Mouse (Mus musculus) bone marrow, adult 2 months (tissue): ENCODE measurements at regions not wholly inside any gene's neighbourhood (a gene's known extent, or its start where the extent isn't known, plus 50 kb on each side); places are given as distances from the start of the nearest gene placed in this dataset.

Source experiments
- H3K27ac ChIP-seq: fragments of 200-500 bp; 2 replicates; pipeline ENCODE4 v1.5.1; 2012; ENCODE audit warnings: low read depth, mild to moderate bottlenecking, control low read depth, inconsistent platforms, low read length; ENCODE audit not compliant: control insufficient read depth, poor library complexity, insufficient read depth
- H3K4me1 ChIP-seq: fragments of 200-500 bp; 2 replicates; pipeline ENCODE4 v1.6.1; 2011; ENCODE audit warnings: low read length; ENCODE audit not compliant: control insufficient read depth, insufficient read depth
- H3K4me3 ChIP-seq: fragments of 200-500 bp; replicated peaks from 2 replicates; pipeline ENCODE3; 2011; ENCODE audit warnings: mild to moderate bottlenecking, low read depth, low read length, control low read depth; ENCODE audit not compliant: control insufficient read depth
- CTCF ChIP-seq: fragments of 200-500 bp; IDR thresholded peaks from 2 replicates; pipeline ENCODE4 v1.5.1; 2011; ENCODE audit warnings: low read length, control low read depth; ENCODE audit not compliant: control insufficient read depth, insufficient read depth
- POLR2A ChIP-seq: fragments of 200-500 bp; IDR thresholded peaks from 2 replicates; pipeline ENCODE4 v1.6.1; 2011; ENCODE audit warnings: low read depth, mild to moderate bottlenecking, control low read depth, low read length, borderline replicate concordance; ENCODE audit not compliant: control insufficient read depth
- WGBS: fragments of 180-500 bp; shearing (Covaris S2); methylation state at CpG from one replicate; pipeline ENCODE4 v1.1.7; 2018; 5-methylcytosine and 5-hydroxymethylcytosine counted together

GRCm38 (mm10) chr7:136745412-136745811, 149.0 kb upstream of the Mgmt start:
- Histone ChIP-seq H3K4me3 (no peak overlapping the region), H3K27ac (no peak overlapping the region), H3K4me1 (no peaks in the 10 kb centered on the region)
- no peak for TF ChIP-seq POLR2A
- no peak for TF ChIP-seq CTCF
- WGBS, result 81% methylated on average over 8 of the region's 8 CpGs

- TF ChIP-seq POLR2A (no peak), CTCF (no peak)
- no peak overlapping the region for H3K27ac ChIP-seq
- no peaks in the 10 kb centered on the region for H3K4me1 ChIP-seq
- whole genome bisulfite sequencing, result 77% methylated on average over 4 of the region's 4 CpGs
- H3K4me3 ChIP-seq, result no peak overlapping the region
Observed at GRCm38 (mm10) chr7:136751477-136751876, 142.9 kb upstream of the Mgmt start.

DNA sequence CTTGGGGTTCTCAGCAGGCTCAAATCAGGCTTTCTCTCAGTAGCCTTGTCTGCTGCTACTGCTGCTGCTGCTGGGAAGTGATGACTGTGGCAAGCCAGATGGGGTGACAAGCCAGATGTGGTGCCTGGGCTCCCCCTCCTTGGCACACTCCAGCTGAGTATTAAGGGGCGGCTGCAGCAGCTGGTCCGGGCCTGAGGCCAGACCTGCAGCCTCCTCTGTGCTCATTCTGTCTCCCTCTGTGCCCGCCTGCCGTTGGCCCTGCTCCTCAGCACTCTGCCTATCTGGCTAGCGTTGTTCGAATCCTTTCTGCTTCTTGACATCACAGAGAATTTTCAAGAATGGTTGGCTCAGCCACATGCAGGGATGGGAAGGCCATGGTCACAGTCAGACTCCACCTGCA, 139.6 kb upstream of the Mgmt start:
- Histone ChIP-seq H3K4me3 (no peak overlapping the region), H3K27ac (no peak overlapping the region), H3K4me1 (no peaks in the 10 kb centered on the region)
- 84% methylated on average over 6 of the region's 6 CpGs for WGBS
- no peak for TF ChIP-seq POLR2A
- no peak for TF ChIP-seq CTCF

DNA sequence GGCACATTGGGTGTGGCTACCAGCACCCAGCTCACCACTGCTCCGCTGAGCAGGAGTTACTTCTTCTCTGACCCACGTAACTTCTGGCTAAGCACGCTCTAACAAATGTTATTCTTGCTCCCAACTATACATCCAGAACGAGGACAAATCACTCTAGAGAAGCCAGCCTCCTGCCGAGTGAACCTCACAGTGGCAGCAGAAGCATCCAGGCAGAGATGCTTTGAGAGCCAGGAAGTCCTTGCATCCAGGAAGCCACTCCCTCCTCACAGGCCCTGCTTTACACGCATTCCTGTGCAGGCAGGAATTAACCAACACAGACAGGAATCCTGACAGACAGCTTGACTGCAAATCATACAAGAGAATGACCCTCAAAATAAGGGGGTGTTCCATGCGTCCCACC, 129.4 kb upstream of the Mgmt start:
- 50% methylated on average over 7 of the region's 7 CpGs for WGBS
- TF ChIP-seq POLR2A, result no peak
- TF ChIP-seq CTCF, result no peak
- Histone ChIP-seq H3K4me1 (no peaks in the 10 kb centered on the region), H3K27ac (no peak overlapping the region), H3K4me3 (no peak overlapping the region)

- no peak overlapping the region for H3K4me3 ChIP-seq
- H3K27ac ChIP-seq, result no peak overlapping the region
- no peak for TF ChIP-seq POLR2A
- TF ChIP-seq CTCF, result no peak
- no peaks in the 10 kb centered on the region for H3K4me1 ChIP-seq
- 77% methylated on average over 9 of the region's 9 CpGs for WGBS
Observed at GRCm38 (mm10) chr7:136767231-136767630, 127.2 kb upstream of the Mgmt start.

GRCm38 (mm10) chr7:136780708-136781107, 113.7 kb upstream of the Mgmt start:
- Histone ChIP-seq H3K4me3 (no peak overlapping the region), H3K27ac (no peak overlapping the region), H3K4me1 (no peaks in the 10 kb centered on the region)
- no peak for TF ChIP-seq CTCF
- no peak for TF ChIP-seq POLR2A
- WGBS, result 86% methylated on average over 11 of the region's 11 CpGs

- Histone ChIP-seq H3K4me1 (no peaks in the 10 kb centered on the region), H3K4me3 (no peak overlapping the region), H3K27ac (no peak overlapping the region)
- TF ChIP-seq CTCF (no peak), POLR2A (no peak)
- 80% methylated on average over 2 of the region's 2 CpGs for WGBS
Observed at GRCm38 (mm10) chr7:136791162-136791561, 103.3 kb upstream of the Mgmt start.

- Histone ChIP-seq H3K4me3 (no peak overlapping the region), H3K4me1 (no peaks in the 10 kb centered on the region), H3K27ac (no peak overlapping the region)
- no peak for TF ChIP-seq POLR2A
- no peak for TF ChIP-seq CTCF
- 76% methylated on average over 5 of the region's 5 CpGs for WGBS
Observed at GRCm38 (mm10) chr7:136792131-136792530, 102.3 kb upstream of the Mgmt start.

DNA sequence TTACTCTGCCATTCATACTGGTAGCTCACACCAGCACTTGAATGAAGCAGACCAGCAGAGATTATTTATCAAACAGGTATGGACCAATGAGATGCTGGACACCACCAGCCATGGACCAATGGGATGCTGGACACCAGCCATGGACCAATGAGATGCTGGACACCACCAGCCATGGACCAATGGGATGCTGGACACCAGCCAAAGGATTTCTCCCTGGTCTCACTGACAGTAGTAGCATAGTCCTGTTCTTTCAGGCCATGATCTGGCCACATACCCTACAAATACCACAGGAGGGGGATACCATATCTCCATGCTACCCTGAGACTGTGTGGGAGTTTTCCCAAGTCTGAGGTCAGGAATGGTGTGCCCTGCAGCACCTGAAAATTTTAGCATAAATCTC, 98.0 kb upstream of the Mgmt start:
- no peak overlapping the region for H3K27ac ChIP-seq
- no peak overlapping the region for H3K4me3 ChIP-seq
- no peaks in the 10 kb centered on the region for H3K4me1 ChIP-seq
- TF ChIP-seq POLR2A, result no peak
- TF ChIP-seq CTCF, result no peak
